Mouse (Mus musculus): Measurements from ENCODE around the gene Ptn.

Ptn gene

GRCm38 (mm10) chr6:36816666-36817065, 6.6 kb upstream of the Ptn start:
- in situ Hi-C loops (cut with MboI, MseI) = loop anchor here (10.0 kb wide), 1 partner anchor 868 kb away; no protein-coding TSS in a partner anchor

GRCm38 (mm10) chr6:36815992-36816391, 6.0 kb upstream of the Ptn start:
- in situ Hi-C loops (cut with MboI, MseI) = loop anchor here (10.0 kb wide), 1 partner anchor 869 kb away; no protein-coding TSS in a partner anchor

DNA sequence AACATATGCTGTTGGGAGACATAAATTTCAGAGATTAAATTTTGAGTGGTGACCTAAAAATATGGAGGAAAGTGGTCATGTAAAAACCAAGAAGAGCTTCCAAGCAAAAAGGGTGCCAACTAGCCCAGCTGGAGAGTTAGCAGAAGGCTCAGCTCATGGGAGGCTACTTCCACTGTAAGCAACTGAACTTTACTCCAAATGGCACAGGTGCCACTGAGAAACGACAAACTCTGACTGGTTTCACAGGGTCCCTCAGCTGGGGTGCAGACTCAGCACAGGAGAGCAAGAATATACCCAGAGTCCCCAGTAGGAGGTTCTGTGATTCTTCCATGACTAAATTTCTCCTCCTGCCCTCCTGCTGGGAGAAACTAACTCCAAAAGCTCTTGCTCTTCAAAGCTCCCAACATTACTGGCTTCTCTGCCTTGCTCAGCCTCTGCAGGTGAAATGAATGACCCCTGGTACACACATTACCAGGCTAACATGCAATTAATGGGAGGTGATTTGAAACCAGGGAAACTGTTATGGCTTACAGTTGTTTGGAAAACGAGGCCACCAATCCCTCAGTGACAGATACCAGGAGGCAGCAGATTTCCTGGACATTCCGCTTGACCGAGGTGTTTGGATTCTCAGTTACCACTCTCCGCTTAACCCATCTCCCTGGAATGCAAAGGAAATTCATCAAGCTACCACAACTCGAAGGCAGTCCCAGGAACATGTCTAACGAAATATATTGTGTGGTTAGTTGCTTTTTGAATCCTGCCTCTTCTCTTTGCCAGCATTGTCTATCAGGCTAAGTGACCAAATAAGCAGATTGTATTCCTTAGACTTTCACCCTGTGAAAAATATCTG, 2.9 kb upstream of the Ptn start:
- in situ Hi-C loops (cut with MboI, MseI) = loop anchor here (10.0 kb wide), 1 partner anchor 872 kb away; no protein-coding TSS in a partner anchor

DNA sequence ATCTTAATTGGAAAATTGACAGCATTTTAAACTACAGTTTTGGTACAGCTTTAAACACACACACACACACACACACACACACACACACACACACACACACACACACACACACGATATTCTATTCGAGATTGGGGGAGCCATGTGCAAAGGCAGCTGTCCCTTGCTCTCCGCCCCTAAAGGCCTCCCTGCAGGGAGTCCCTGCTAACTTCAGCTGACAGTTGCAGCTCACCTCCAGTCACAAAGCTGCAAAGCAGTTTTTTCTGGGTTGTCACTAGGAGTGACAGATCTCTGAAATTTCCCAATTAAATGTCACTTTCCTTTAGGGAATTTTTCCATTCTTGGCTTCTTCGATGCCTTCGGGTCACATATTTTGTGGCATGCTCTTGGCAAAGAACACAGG, 428 bp upstream of the Ptn start:
- in situ Hi-C loops (cut with MboI, MseI) = loop anchor here (10.0 kb wide), 1 partner anchor 874 kb away; no protein-coding TSS in a partner anchor

- in situ Hi-C loops (cut with MboI, MseI) = no loop called here
Observed at GRCm38 (mm10) chr6:36809311-36809726, 701 bp downstream of the Ptn start.

GRCm38 (mm10) chr6:36808306-36809058, 1.5 kb downstream of the Ptn start:
- in situ Hi-C loops (cut with MboI, MseI) = no loop called here

GRCm38 (mm10) chr6:36806906-36807305, 3.1 kb downstream of the Ptn start:
- in situ Hi-C loops (cut with MboI, MseI) = no loop called here

DNA sequence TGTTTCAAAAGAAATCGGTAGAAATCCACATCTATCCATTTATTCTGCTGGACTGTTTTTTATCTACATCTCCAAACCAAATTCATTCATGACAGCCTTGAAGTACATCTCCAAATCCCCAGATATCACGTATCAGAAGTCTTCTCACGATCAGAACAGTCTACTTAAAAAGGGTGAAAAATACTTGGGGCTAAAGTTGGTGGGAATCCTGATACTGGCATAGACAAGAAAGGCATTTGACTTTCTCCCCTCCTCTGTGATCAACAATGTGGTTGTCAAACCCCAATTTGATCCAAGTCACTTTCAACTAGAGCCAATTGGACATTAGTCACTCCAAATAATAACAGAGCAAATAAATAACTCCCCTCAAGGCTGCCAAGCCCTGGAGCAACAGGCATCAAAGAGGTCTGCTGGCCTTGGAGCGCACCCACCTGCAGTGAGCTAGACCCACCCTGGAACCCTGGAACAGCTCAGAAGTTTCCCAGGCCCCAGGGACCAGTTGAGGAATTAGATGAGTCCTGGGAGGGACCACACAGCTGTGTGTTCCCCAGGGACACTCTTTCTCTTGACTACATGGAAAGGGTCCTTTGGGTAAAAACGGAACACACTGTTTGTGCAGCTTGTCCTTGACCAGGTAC, 9.6 kb downstream of the Ptn start:
- in situ Hi-C loops (cut with MboI, MseI) = no loop called here

- in situ Hi-C loops (cut with MboI, MseI) = no loop called here
Observed at GRCm38 (mm10) chr6:36797066-36797655, 12.9 kb downstream of the Ptn start.

GRCm38 (mm10) chr6:36794535-36794934, 15.5 kb downstream of the Ptn start:
- in situ Hi-C loops (cut with MboI, MseI) = no loop called here

DNA sequence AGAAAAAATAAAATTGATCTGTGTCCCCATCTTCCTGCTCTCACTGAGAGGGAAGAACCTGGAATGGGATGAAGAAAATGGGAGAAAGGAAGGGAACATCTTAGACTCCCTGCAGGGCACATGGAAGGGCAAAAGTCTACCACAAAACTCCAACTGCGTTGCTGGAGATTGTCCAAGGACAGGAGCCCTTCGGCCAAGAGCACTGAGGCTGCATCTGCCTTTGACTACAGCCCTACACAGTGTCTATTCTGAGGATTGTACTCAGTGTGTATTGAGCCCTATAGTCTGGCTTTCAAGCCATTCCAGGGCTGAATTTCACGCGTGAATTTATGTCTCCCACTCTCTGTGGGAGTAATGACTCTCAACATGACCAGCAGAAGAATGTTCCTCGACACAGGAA, 16.2 kb downstream of the Ptn start:
- in situ Hi-C loops (cut with MboI, MseI) = no loop called here

DNA sequence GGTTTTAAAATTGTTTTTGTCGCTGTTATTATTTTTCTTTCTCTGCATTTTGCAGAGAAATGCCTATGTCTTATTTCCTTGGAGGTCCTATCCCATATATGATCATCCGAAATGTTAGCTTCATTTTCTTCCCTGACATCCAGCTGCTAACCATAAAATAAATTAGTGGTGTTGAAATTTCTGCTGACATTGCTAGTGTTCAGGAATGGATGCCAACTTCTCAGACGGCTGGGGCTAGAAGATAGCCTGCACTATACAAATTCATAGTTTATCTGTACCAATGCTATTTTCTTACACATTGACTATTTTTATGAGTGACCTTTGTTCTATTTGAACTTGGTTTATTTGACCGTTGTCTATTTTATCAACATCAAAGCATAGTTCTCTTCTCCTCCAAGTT, 20.8 kb downstream of the Ptn start:
- in situ Hi-C loops (cut with MboI, MseI) = no loop called here

DNA sequence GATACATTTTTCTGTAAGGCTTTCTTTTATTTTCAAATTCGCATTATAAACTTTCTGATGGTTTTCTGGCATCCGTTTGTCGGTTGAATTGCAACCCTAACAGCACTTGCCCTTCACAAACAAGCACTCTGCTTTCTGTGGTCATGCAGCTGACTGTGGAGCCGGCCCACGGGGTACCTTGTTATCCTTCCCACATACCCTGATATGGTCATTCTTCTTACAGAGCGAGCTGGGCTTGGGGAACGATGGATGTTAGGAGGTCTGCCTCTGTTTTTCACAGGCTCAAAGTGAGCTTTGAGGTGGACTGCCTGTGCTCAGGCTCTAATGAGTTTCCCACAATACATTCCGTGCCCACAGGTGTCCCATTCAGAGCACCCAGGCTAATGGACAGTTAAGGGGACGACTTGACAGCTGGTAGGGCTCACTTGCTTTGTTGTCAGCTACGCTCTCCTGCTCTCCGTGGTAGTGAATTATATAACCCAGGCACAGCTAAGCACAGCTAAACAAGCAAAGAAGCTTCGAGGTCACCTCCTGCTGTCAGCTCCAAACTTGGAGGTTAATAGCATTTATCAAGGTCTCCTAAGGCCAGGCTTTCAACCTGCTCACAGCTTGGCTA, 21.3 kb downstream of the Ptn start:
- in situ Hi-C loops (cut with MboI, MseI) = no loop called here

DNA sequence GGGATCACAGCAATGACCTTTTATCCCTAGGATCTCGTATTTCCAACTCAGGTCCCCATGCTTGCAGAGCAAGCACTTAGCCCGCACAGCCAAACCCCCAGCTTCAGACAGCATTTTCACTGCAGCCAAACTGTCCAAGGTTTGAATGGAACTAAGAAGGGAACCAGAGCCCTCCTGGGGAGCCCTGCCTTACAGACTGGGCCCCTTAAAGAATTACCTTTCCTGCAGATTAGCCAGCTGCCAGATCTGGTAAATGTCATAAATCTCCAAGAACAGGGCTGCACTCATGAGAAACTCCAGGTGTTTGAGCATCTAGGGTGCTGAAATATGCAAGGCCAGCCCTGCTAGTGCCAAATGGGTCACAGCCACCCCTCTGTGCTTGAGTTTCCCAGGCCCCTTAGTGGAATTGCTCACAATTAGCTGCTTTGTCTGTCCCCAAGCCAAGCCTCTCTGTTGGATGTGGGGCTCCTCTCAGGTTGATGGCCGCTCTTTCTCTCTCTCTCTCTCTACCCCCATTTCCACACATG, 25.3 kb downstream of the Ptn start:
- in situ Hi-C loops (cut with MboI, MseI) = no loop called here

DNA sequence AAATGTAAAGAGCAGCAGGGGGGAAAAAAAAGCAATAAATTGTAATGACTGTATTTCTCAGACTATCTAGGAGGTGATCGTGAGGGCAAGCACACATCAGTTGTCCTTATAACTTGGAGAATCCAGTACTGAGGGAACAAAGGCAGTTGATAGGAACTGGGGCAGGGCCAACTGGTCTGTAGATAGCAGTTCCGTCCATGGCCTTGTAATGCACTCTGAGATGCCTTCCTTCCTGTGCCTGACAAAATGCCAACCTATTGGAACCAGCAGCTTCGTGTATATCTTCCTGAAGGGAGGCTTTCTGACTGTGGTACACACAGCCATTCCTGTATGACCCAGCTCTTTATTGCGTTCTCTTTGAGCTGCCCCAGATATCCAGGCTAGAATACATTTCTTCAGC, 27.5 kb downstream of the Ptn start:
- in situ Hi-C loops (cut with MboI, MseI) = no loop called here

- in situ Hi-C loops (cut with MboI, MseI) = no loop called here
Observed at GRCm38 (mm10) chr6:36777567-36778337, 32.3 kb downstream of the Ptn start.

DNA sequence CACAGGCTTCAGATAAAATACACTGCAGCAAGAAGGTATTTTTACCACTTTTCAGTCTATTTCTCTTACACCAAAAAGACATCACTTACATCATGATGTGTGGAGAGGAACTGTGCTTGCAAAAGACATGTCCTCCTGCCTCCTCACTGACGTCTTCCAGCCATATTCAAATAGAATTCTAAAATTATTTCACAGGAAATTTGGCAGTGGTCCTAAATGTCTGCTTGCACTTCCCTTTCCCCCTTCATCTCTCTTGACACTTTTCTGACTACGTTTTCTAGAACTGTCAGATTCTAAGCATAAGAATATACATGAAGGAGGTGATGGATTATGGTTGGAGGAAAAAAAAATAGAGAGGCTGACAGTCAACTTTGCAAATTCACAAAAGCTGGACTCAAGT, 33.0 kb downstream of the Ptn start:
- in situ Hi-C loops (cut with MboI, MseI) = no loop called here

DNA sequence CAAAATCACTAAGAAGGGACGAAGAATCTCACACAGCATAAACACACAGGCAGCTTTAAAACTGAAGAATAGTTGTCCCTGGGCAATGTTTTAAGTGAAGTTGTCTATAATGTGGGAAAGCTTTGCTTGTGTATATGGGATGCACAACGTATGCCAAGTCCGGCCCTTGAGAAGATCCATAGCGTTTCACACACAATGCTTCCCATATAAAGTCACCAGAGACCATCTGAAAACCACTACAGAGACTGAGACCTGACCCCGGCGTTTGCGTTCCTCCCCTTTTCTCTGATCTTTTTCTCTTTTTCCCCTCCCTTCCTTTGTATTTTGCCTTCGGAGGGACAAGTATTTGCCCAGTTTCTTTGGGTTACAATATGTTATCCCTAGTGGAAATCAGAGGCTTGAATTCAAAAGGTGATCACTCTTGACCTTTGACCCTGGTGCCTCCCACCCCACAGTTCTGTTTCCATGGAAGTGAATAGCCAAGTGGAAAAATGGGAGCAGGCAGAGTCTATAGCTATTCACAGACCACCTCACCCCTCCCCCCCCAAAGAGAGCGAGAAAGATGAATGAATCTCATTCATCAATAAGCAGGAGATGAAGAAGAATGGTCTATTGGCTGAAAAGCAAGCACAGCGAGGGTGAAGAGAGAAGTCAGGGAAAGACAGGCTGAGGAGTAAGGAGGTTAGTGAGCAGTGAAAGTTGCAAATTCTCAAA, 34.2 kb downstream of the Ptn start:
- in situ Hi-C loops (cut with MboI, MseI) = no loop called here

DNA sequence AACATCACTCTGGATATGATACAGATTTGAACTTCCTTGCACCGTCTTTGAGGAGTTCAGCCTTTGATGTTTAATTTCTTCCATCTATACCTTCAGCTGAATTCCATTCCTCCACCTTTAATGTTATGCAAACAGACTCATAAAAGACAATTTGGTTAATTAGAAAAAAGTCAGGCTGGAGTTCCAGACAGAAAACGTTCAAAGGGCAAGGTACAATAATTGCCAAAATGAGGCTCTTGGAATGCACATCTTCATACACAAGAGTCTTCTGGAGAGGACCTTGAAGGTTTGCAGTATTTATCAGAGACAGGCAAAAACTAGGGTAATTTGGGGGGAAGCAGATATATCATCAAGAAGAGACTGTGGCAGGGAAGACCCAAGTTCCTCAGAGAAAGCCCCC, 37.5 kb downstream of the Ptn start:
- in situ Hi-C loops (cut with MboI, MseI) = no loop called here

- in situ Hi-C loops (cut with MboI, MseI) = no loop called here
Observed at GRCm38 (mm10) chr6:36769012-36769411, 41.0 kb downstream of the Ptn start.

Data from T-helper 1 cell (primary cell).